Mouse (Mus musculus) heart, embryonic 11.5 days (tissue): ENCODE measurements around the gene Sec22c. TPM values are rescaled to one million over a fixed set of nuclear protein-coding genes. Genes with fewer than 3 reads are reported as not detected.

Experiments
- ATAC-seq: fragments of 200-750 bp; cut with Nextera tagmentation; replicated peaks from 2 replicates; pipeline ENCODE4 v1.8.0; 2017; ENCODE audit warnings: moderate library complexity; ENCODE audit not compliant: insufficient number of reproducible peaks, low FRiP score, low TSS enrichment
- H3K27ac ChIP-seq: fragments of 300-500 bp; sonication (generic); 2 replicates; pipeline ENCODE4 v1.5.1; 2014; ENCODE audit warnings: mild to moderate bottlenecking, low read depth, low read length
- H3K27me3 ChIP-seq: fragments of 300-500 bp; sonication (generic); 2 replicates; pipeline ENCODE4 v1.6.1; 2014; ENCODE audit warnings: mild to moderate bottlenecking, low read length, mixed read lengths; ENCODE audit not compliant: control insufficient read depth, insufficient read depth
- H3K36me3 ChIP-seq: fragments of 300-500 bp; sonication (generic); 2 replicates; pipeline ENCODE4 v1.6.1; 2014; ENCODE audit warnings: mild to moderate bottlenecking, low read length, moderate library complexity, mixed read lengths; ENCODE audit not compliant: control insufficient read depth, insufficient read depth
- H3K4me1 ChIP-seq: fragments of 300-500 bp; sonication (generic); 2 replicates; pipeline ENCODE4 v1.6.1; 2014; ENCODE audit warnings: low read length; ENCODE audit not compliant: control insufficient read depth, insufficient read depth
- H3K4me2 ChIP-seq: fragments of 300-500 bp; sonication (generic); 2 replicates; pipeline ENCODE4 v1.6.1; 2014; ENCODE audit warnings: mild to moderate bottlenecking, moderate library complexity
- H3K4me3 ChIP-seq: fragments of 300-500 bp; sonication (generic); 2 replicates; pipeline ENCODE4 v1.5.1; 2014; ENCODE audit warnings: low read depth, low read length
- H3K9ac ChIP-seq: fragments of 300-500 bp; sonication (generic); 2 replicates; pipeline ENCODE4 v1.6.1; 2014; ENCODE audit warnings: mild to moderate bottlenecking, low read depth, low read length, moderate library complexity
- H3K9me3 ChIP-seq: fragments of 300-500 bp; sonication (generic); replicated peaks from 2 replicates; pipeline ENCODE4 v1.6.1; 2016; ENCODE audit warnings: low read length; ENCODE audit not compliant: control insufficient read depth
- WGBS: fragments of 180-500 bp; shearing (Covaris S2); extraction: QIAGEN DNeasy Blood & Tissue Kit; methylation state at CpG from one replicate; pipeline ENCODE4 v1.1.7; 2014; ENCODE audit not compliant: insufficient replicate concordance; 5-methylcytosine and 5-hydroxymethylcytosine counted together
- polyA plus RNA-seq: library from polyadenylated mRNA; unstranded; fragments of >200 nt; fragmentation: Nextera tagmentation; extraction: Ambion mirVana; gene quantifications from 2 replicates; pipeline ENCODE4 v1.2.1, GENCODE M21; 2014

Sec22c gene
- polyA plus RNA-seq, 1 experiment from 2014 or later = 4.3 TPM

DNA sequence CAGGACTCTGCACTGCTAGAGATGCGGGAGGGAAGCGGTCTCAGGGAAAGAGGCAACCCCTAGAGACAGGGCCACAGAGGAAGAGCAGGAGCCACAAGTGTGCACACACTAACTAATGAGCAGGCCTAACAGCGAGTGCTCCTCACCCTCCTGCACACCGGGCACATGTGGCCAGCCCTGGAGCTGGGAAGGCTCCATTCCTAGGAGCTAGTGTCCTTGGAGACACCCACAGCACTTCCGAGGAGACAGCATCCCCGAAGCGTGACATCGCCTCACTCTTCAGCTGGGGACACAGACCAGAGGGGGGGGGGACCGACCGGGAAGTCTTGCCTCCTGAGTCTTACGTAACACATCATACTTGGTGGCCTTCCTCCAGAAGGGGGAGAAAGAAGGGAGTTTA, 37.5 kb downstream of the Sec22c start:
- H3K27me3 ChIP-seq = peaks cover 44% of the 10 kb centered on the region
- H3K4me1 ChIP-seq = peaks cover 23% of the 10 kb centered on the region
- no peak for ATAC-seq
- WGBS = 68% methylated on average over 11 of the region's 11 CpGs
- no peak overlapping the region for H3K9ac ChIP-seq
- H3K4me3 ChIP-seq = no peak overlapping the region
- no peak overlapping the region for H3K27ac ChIP-seq
- no peaks in the 10 kb centered on the region for H3K36me3 ChIP-seq
- no peaks in the 10 kb centered on the region for H3K9me3 ChIP-seq
- no peak overlapping the region for H3K4me2 ChIP-seq

DNA sequence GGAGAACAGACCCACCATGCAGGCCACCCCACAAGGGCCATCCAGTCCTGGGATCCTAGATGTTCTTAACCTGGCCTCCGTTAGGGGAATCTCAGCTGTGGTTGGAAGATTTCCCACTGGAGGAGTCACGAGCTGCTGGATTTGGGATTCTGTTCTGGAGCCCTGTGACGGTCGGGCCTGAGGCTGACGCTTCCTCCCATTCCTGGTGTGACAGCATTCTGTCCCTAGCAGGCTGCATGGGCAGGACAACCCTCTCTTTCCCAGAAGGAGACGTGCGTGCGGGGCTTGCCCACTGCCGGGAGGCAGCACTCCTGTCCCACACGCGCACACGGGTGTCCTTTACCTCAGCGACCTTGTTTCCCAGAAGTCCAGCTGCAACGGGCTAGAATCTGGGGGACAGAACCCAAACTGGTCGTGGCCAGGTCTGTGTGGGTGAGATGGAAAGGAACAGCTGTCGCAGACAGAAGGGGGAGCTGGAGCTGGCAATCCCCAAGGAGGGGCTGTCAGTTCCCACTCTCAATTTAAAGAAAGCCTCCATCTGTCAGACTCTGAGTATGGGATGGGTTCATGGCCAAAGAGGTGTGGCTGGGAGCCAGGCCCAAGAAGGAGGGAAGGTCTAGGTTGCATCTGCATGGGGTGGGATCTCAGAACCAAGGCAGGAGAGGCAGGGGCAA, 38.2 kb downstream of the Sec22c start:
- no peak overlapping the region for H3K9ac ChIP-seq
- no peaks in the 10 kb centered on the region for H3K9me3 ChIP-seq
- no peaks in the 10 kb centered on the region for H3K36me3 ChIP-seq
- H3K4me2 ChIP-seq = no peak overlapping the region
- H3K4me3 ChIP-seq = no peak overlapping the region
- no peak overlapping the region for H3K27ac ChIP-seq
- peaks cover 16% of the 10 kb centered on the region for H3K4me1 ChIP-seq
- H3K27me3 ChIP-seq = peaks cover 44% of the 10 kb centered on the region
- ATAC-seq = no peak
- WGBS = 68% methylated on average over 16 of the region's 16 CpGs

DNA sequence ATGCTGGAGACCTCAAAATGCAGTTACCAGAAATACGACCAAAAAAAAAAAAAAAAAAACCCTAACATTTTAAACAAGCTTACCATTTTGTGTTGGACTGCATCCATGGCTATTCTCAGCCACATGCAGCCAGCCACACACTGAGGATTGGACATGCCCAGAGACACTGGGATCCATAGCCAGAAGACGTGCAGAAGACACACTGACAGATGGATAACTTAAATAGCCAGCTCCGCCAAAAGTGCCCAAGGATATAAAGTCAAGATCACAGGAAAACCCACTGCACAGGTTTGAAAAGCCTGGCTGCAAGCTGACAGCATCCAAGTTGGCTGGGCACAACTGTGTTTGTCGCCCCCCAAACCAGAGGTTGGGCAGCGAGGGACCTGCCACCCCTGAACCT, 41.2 kb downstream of the Sec22c start:
- no peaks in the 10 kb centered on the region for H3K36me3 ChIP-seq
- no peak overlapping the region for H3K27ac ChIP-seq
- no peak overlapping the region for H3K9ac ChIP-seq
- ATAC-seq = no peak
- peaks cover 38% of the 10 kb centered on the region for H3K27me3 ChIP-seq
- H3K9me3 ChIP-seq = no peaks in the 10 kb centered on the region
- WGBS = 76% methylated on average over 5 of the region's 5 CpGs
- H3K4me2 ChIP-seq = no peak overlapping the region
- no peak overlapping the region for H3K4me3 ChIP-seq
- H3K4me1 ChIP-seq = no peaks in the 10 kb centered on the region

DNA sequence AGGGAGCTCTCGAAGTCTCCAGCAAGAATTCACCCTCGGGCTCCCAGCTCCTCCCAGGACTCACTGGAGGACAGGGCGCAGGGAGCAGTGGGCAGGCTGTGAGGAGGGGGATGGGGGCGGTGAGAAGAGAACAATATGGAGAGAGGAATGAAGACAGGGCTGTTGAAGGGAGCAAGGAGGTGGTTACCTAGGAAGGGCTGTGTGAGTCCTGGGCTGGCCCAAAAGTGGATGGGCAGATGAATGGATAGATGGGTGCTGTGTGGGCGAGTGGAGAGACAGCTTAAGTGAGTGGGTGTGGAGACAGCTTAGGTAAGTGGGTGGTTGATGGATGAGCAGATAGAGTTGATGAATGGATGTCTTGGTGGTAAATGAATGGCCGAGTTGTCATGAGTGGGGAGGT, 41.8 kb downstream of the Sec22c start:
- no peak overlapping the region for H3K4me3 ChIP-seq
- H3K4me2 ChIP-seq = no peak overlapping the region
- H3K9me3 ChIP-seq = no peaks in the 10 kb centered on the region
- no peak overlapping the region for H3K27ac ChIP-seq
- no peak for ATAC-seq
- H3K27me3 ChIP-seq = peaks cover 32% of the 10 kb centered on the region
- H3K4me1 ChIP-seq = no peaks in the 10 kb centered on the region
- no peaks in the 10 kb centered on the region for H3K36me3 ChIP-seq
- no peak overlapping the region for H3K9ac ChIP-seq
- WGBS = 77% methylated on average over 6 of the region's 6 CpGs

DNA sequence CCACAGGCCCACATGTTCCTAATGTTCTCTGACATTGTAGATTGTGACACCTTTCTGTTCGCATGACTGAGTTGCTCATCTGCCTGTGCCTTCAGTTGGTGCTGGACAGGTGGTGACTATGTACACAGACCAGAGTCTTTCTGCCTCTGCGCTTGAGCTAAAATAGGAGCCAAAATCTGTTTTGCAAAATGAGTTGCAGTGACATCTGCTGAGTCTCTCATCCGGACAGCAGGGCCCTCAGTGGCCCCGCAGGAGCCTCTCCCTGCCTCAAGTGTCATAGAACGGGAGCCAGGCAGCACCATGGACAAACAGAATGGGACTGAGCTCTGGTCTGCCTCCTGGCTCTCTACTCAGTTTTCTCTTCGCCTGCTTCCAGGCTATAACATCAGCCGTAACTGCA, 45.5 kb downstream of the Sec22c start:
- H3K27ac ChIP-seq = no peak overlapping the region
- H3K36me3 ChIP-seq = no peaks in the 10 kb centered on the region
- no peak for ATAC-seq
- no peaks in the 10 kb centered on the region for H3K4me1 ChIP-seq
- no peak overlapping the region for H3K4me3 ChIP-seq
- H3K27me3 ChIP-seq = peaks cover 10% of the 10 kb centered on the region
- H3K9me3 ChIP-seq = no peaks in the 10 kb centered on the region
- H3K4me2 ChIP-seq = no peak overlapping the region
- no peak overlapping the region for H3K9ac ChIP-seq
- 69% methylated on average over 7 of the region's 7 CpGs for WGBS

DNA sequence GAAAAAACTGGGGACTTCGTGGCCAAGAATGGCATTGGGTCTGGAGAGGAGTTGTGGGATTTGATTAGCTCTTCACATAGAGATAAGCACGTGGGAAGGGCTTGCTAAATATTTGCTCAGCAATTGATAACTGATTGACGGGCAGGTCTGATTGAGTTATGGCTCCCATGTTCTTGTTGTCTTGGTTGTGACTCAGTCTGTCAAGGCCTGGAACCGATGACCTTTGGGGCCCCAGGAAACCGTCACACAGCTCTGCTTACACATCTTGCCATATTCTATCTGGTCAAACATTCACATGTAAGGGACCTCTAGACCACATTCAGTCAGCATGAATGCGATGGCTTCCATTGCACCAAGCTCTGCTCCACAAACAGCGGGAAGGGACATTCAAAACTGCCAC, 47.0 kb downstream of the Sec22c start:
- H3K4me2 ChIP-seq = no peak overlapping the region
- no peak for ATAC-seq
- 66% methylated on average over 7 of the region's 7 CpGs for WGBS

DNA sequence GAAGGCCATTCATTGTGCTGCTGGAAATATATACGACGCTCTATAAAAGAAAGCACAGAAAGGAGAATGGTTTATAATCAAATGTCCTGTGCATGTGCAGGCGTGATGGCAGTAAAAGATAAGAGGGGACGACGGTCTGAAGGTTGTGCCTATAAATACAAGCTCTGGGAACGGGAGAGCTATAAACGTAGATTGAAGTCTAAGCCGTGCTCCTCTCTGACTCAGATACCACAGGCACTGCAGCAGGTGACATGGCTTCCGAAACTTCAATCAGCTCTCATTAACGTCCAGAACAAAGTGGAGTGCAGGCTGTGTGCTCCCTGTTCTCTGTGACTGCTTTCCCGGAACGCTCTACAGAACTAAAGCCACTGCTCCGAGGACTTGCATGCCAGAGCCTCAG, 48.1 kb downstream of the Sec22c start:
- WGBS = 52% methylated on average over 13 of the region's 13 CpGs
- Histone ChIP-seq H3K36me3 (no peaks in the 10 kb centered on the region), H3K27ac (no peak overlapping the region), H3K4me2 (no peak overlapping the region), H3K4me3 (no peak overlapping the region), H3K9ac (no peak overlapping the region), H3K27me3 (peaks cover 10% of the 10 kb centered on the region), H3K9me3 (no peaks in the 10 kb centered on the region), H3K4me1 (no peaks in the 10 kb centered on the region)
- no peak for ATAC-seq

More for the DNA sequence above, 47.0 kb downstream of the Sec22c start:
- no peaks in the 10 kb centered on the region for H3K9me3 ChIP-seq
- H3K9ac ChIP-seq = no peak overlapping the region
- H3K4me3 ChIP-seq = no peak overlapping the region
- H3K27me3 ChIP-seq = peaks cover 10% of the 10 kb centered on the region
- no peaks in the 10 kb centered on the region for H3K36me3 ChIP-seq
- H3K27ac ChIP-seq = no peak overlapping the region
- H3K4me1 ChIP-seq = no peaks in the 10 kb centered on the region

DNA sequence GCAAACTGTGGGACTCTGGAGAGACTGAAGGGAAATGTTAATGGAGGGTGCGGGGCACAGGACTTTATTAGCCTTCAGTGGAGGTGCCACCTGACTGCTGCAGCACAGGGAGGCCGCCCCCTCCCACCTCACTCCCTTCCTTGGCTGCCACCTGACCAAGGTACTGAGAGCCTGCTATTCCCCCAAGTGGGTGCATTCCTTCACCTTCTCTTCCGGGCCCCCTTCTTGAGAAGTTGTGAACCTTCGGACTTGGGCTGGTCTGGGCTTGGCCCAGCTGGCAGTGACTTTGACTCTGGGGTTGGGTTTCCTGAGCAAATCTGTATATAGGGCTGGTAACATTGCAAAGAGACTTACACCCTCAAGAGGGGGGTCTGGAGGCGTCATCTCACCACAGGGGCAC, 49.0 kb downstream of the Sec22c start:
- no peak for ATAC-seq
- H3K36me3 ChIP-seq = no peaks in the 10 kb centered on the region
- 78% methylated on average over 5 of the region's 5 CpGs for WGBS
- no peak overlapping the region for H3K4me3 ChIP-seq
- H3K9me3 ChIP-seq = no peaks in the 10 kb centered on the region
- H3K27me3 ChIP-seq = peaks cover 10% of the 10 kb centered on the region
- H3K9ac ChIP-seq = no peak overlapping the region
- H3K4me2 ChIP-seq = no peak overlapping the region
- H3K4me1 ChIP-seq = no peaks in the 10 kb centered on the region
- H3K27ac ChIP-seq = no peak overlapping the region

DNA sequence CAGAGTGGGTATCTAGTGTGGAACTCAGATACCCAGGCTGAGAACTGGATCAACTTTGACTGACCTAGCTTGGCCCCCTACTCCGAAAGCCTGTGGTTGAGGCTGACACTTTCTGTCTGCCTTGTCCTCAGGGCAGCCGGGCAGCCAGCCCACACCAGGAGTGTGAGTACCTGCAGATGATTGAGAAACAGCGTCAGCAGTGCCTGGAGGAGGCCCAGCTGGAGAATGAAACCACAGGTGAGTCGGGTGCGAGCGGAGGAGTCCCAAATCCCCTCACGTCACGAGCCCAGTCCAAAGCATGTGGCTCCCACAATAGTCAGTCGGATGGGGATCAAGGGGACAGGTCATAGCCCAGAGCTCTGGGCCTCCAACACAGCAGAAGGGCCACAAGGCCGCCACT, 51.6 kb downstream of the Sec22c start:
- H3K9me3 ChIP-seq = no peaks in the 10 kb centered on the region
- no peak overlapping the region for H3K27ac ChIP-seq
- H3K4me2 ChIP-seq = no peak overlapping the region
- WGBS = 83% methylated on average over 10 of the region's 10 CpGs
- ATAC-seq = no peak
- no peaks in the 10 kb centered on the region for H3K36me3 ChIP-seq
- peaks cover 6% of the 10 kb centered on the region for H3K27me3 ChIP-seq
- no peaks in the 10 kb centered on the region for H3K4me1 ChIP-seq
- no peak overlapping the region for H3K9ac ChIP-seq
- H3K4me3 ChIP-seq = no peak overlapping the region
